Mouse (Mus musculus): ENCODE measurements at regions not wholly inside any gene's neighbourhood (a gene's known extent, or its start where the extent isn't known, plus 50 kb on each side); places are given as distances from the start of the nearest gene placed in this dataset.

DNA sequence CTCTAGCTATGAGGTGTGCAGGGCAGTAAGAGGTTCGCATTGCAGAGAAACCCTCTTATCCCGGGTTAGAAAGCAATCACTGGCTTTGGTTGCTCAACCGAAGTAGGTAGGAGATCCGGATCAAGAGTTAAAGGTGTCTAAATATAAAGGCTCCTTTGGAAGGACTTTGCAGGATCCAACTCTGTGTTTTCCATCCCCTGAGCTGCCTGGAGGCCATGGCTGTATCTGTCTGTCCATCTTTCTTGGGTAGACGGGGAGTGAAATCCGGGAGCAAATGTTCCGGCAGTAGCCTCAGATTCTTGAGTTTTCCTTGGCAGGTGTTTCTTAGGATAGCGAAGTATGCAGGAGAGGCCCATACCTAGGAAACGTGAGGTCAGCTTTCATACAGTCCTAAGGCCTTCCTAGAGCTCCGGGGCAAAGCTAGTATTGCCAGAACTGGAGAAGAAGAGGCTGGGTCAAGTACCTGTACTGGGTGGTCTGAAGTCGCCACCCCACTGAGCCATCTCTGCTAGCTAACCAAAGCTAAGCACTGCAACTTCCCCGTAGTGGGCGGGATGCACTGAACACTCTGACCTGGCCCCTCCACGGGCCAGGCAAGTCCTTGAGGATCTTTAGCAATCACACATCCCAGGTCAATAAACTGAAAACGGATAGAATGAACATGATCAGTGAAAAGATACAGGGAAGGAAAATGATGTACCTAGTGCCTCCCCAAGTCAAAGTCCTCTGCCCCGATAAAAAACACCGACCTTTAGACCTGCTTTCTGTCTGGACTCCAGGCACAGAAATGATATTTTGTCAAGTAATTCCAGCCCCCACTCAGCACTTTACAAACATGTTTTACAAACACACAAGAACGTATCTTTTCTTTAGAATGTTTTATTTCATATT lies 160.5 kb upstream of the Cypt12 start:
- TF ChIP-seq CTCF (IDR thresholded peaks at IDR 0.05; ENCODE audit: borderline replicate concordance, insufficient read depth, low read depth, low read length) (no peak), POLR2A (IDR thresholded peaks at IDR 0.05; ENCODE audit: borderline replicate concordance, insufficient read depth, low read length) (no peak)
